Mouse (Mus musculus): ENCODE results near the gene Arid3a.

DNA sequence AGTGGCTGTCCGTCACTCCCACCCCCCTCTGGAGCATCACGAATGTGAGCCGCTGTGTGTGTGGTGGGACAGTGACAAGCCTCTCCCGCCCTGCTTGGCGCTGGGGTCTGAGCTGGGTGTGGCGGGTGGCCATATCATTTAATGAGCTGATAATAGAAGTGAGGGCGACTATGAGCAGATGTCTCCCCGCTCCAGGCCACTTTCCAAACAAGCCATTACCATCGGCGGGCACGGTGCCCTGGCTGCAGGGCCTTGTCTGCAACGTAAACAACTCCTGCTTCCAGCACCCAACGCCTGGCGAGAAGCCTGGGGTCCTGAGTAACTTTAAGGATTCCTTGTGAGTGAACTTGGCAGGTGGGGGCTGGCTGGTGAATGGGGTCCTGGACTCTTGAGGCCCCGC is 71.0 kb downstream of the Arid3a start:
- TF ChIP-seq POLR2A (IDR thresholded peaks at IDR 0.05; ENCODE audit: low read depth, low read length) = no peak
- TF ChIP-seq CTCF (conservative IDR thresholded peaks at IDR 0.05 in 1 of 2, IDR thresholded peaks at IDR 0.05 in 1 of 2; ENCODE audit: low read depth in 2 of 2, low read length in 2 of 2) = no peak
- no peak for TF ChIP-seq CHD2 (IDR thresholded peaks at IDR 0.05; ENCODE audit: low read length)
- no peak for TF ChIP-seq E2F4 (IDR thresholded peaks at IDR 0.05; ENCODE audit: insufficient replicate concordance, low read depth, low read length)
- TF ChIP-seq USF1 (IDR thresholded peaks at IDR 0.05; ENCODE audit: low read depth, low read length) = no peak
- TF ChIP-seq EP300 (IDR thresholded peaks at IDR 0.05; ENCODE audit: low read length) = no peak
